Comparison of ENCODE assay signal across 9 mouse cellular contexts in genomic region chr1:191955101-191955500, GRCm38 (mm10). TPM values are rescaled to one million over a fixed set of nuclear protein-coding genes. Genes with fewer than 3 reads are reported as not detected.
A peak's percentile ranks its signal among the peaks of the same experiment; 100 is the strongest.
DNase-seq lines count a peak whose midpoint lies in the region; ATAC-seq and TF ChIP-seq lines count a peak whose summit lies in the region.
"Had no signal": no experiment of that assay in that cellular context is flagged by ENCODE, and none has a peak within 500 bp of the region (broad histone marks: within the 10 kb centered on the region; RNA-seq: fewer than 3 reads in every experiment).

No protein-coding gene starts in this region.

- no peak overlapping the region for H3K4me3 ChIP-seq in layer of hippocampus, adult 2 months
- no peak overlapping the region for H3K4me3 ChIP-seq in heart, embryonic 10.5 days
- H3K4me3 ChIP-seq in neural tube, embryonic 15.5 days (replicated peaks), result no peak overlapping the region
- no peak overlapping the region for H3K4me3 ChIP-seq in forebrain, embryonic 16.5 days (replicated peaks; ENCODE audit: low read length)
- H3K4me3 ChIP-seq: hindbrain, embryonic 15.5 days had no signal

- peaks cover 20% of the 10 kb centered on the region; the same call in 1 of the 2 replicates for H3K4me1 ChIP-seq in heart, embryonic 10.5 days
- no peaks in the 10 kb centered on the region for H3K4me1 ChIP-seq in neural tube, embryonic 15.5 days
- H3K4me1 ChIP-seq in forebrain, embryonic 16.5 days (replicated peaks; ENCODE audit: control insufficient read depth, insufficient read depth, low read length), result no peaks in the 10 kb centered on the region
- H3K4me1 ChIP-seq: hindbrain, embryonic 15.5 days had no signal

- DNase-seq in layer of hippocampus, adult 2 months (ENCODE audit: low spot score in 2 of 2), result no peak
- DNase-seq in layer of hippocampus, postnatal 25 days (ENCODE audit: extremely low spot score in 1 of 2, low spot score in 1 of 2), result no peak
- DNase-seq in heart, embryonic 10.5 days (ENCODE audit: low spot score), result no peak
- peak; percentile 56 for DNase-seq in kidney, postnatal 14 days
- peak; percentile 37 for DNase-seq in skeletal muscle tissue, adult 2 months (ENCODE audit: low read depth, low spot score)
- no peak for DNase-seq in layer of hippocampus, adult 9-10 months (ENCODE audit: low spot score)

- 55% methylated on average over 3 of the region's 3 CpGs for WGBS in heart, embryonic 10.5 days
- WGBS in neural tube, embryonic 15.5 days, result 70% methylated on average over 3 of the region's 3 CpGs
- WGBS in forebrain, embryonic 16.5 days, result 65% methylated on average over 3 of the region's 3 CpGs

- no peaks in the 10 kb centered on the region for H3K27me3 ChIP-seq in heart, embryonic 10.5 days (ENCODE audit: insufficient read depth, poor library complexity, severe bottlenecking)
- H3K27me3 ChIP-seq in neural tube, embryonic 15.5 days (replicated peaks), result no peaks in the 10 kb centered on the region
- no peaks in the 10 kb centered on the region for H3K27me3 ChIP-seq in forebrain, embryonic 16.5 days (replicated peaks; ENCODE audit: control insufficient read depth, insufficient read depth, low read length)
- H3K27me3 ChIP-seq: hindbrain, embryonic 15.5 days had no signal

- no peak for TF ChIP-seq CTCF in layer of hippocampus, adult 2 months (conservative IDR thresholded peaks at IDR 0.05)

- H3K9me3 ChIP-seq in heart, embryonic 10.5 days, result no peaks in the 10 kb centered on the region
- H3K9me3 ChIP-seq in neural tube, embryonic 15.5 days (replicated peaks), result no peaks in the 10 kb centered on the region
- H3K9me3 ChIP-seq in forebrain, embryonic 16.5 days (ENCODE audit: control insufficient read depth, low read length), result no peaks in the 10 kb centered on the region
- H3K9me3 ChIP-seq: hindbrain, embryonic 15.5 days had no signal

- H3K36me3 ChIP-seq in heart, embryonic 10.5 days, result 0 out of 2 replicates have a peak, but pooled peaks cover 2% of the 10 kb centered on the region
- no peaks in the 10 kb centered on the region for H3K36me3 ChIP-seq in neural tube, embryonic 15.5 days
- H3K36me3 ChIP-seq in forebrain, embryonic 16.5 days (ENCODE audit: control insufficient read depth, insufficient read depth), result no peaks in the 10 kb centered on the region
- H3K36me3 ChIP-seq: hindbrain, embryonic 15.5 days had no signal

- H3K9ac ChIP-seq in neural tube, embryonic 15.5 days (replicated peaks), result no peak overlapping the region
- no peak overlapping the region for H3K9ac ChIP-seq in forebrain, embryonic 16.5 days (replicated peaks; ENCODE audit: low read depth, low read length)
- H3K9ac ChIP-seq: hindbrain, embryonic 15.5 days had no signal

- H3K4me2 ChIP-seq in neural tube, embryonic 15.5 days, result no peak overlapping the region
- H3K4me2 ChIP-seq in forebrain, embryonic 16.5 days (ENCODE audit: low read length), result no peak overlapping the region
- H3K4me2 ChIP-seq: hindbrain, embryonic 15.5 days had no signal

- no peak for ATAC-seq in neural tube, embryonic 15.5 days (ENCODE audit: low FRiP score)
- ATAC-seq in forebrain, embryonic 16.5 days, result no peak

- H3K27ac ChIP-seq in layer of hippocampus, adult 2 months, result peak overlapping the region; percentile 54
- peak overlapping the region; percentile 52 for H3K27ac ChIP-seq in heart, embryonic 10.5 days
- no peak overlapping the region for H3K27ac ChIP-seq in neural tube, embryonic 15.5 days (replicated peaks)
- no peak overlapping the region for H3K27ac ChIP-seq in forebrain, embryonic 16.5 days (ENCODE audit: low read length)
- H3K27ac ChIP-seq: hindbrain, embryonic 15.5 days had no signal

RNA-seq across cellular contexts. Expression of gene Rd3, which starts 22.1 kb away (rescaled TPM):
- under 1 TPM; 0.33 to 0.44 TPM for total RNA-seq in layer of hippocampus, adult 2 months (2021)
- total RNA-seq in layer of hippocampus, postnatal 25 days (2021), result under 1 TPM; 0.28 to 0.34 TPM
- 0.16 and 0.19 TPM in 2 replicates for polyA plus RNA-seq in heart, embryonic 10.5 days (2016; fragmentation: Nextera tagmentation; extraction: Ambion mirVana)
- 1.9 and 2.1 TPM in 2 replicates for polyA plus RNA-seq in neural tube, embryonic 15.5 days (2015; fragmentation: Nextera tagmentation; extraction: Ambion mirVana)
- 2.1 and 2.5 TPM in 2 replicates for polyA plus RNA-seq in forebrain, embryonic 16.5 days (2015; fragmentation: Nextera tagmentation; extraction: Ambion mirVana)

RNA-seq across cellular contexts. Expression of gene Slc30a1, which starts 48.5 kb away (rescaled TPM):
- 10 to 100 TPM; 35.5 to 37.1 TPM for total RNA-seq in layer of hippocampus, adult 2 months (2021)
- total RNA-seq in layer of hippocampus, postnatal 25 days (2021), result 10 to 100 TPM; 34.5 to 35.5 TPM
- polyA plus RNA-seq in heart, embryonic 10.5 days (2016; fragmentation: Nextera tagmentation; extraction: Ambion mirVana), result 1.8 and 2.5 TPM in 2 replicates
- polyA plus RNA-seq in neural tube, embryonic 15.5 days (2015; fragmentation: Nextera tagmentation; extraction: Ambion mirVana), result 3.6 and 4.1 TPM in 2 replicates
- polyA plus RNA-seq in forebrain, embryonic 16.5 days (2015; fragmentation: Nextera tagmentation; extraction: Ambion mirVana), result 2.4 and 2.7 TPM in 2 replicates

Comparison
In these comparisons a context has a peak if more than half of its experiments do, and no peak if none do; other contexts are left out.
1. DNase-seq: peak in kidney, postnatal 14 days (single experiment) and skeletal muscle tissue, adult 2 months (single experiment); none in layer of hippocampus, adult 2 months (0 of 2), layer of hippocampus, postnatal 25 days (0 of 2), heart, embryonic 10.5 days (single experiment) and layer of hippocampus, adult 9-10 months (single experiment).
2. H3K27ac ChIP-seq: peak in layer of hippocampus, adult 2 months (single experiment) and heart, embryonic 10.5 days (single experiment); none in neural tube, embryonic 15.5 days (single experiment) and forebrain, embryonic 16.5 days (single experiment).